Mouse (Mus musculus) myocyte (in vitro differentiated cells): ENCODE data around the gene Cd2.

Experiments used
- CEBPB ChIP-seq: IDR thresholded peaks from 2 replicates; pipeline ENCODE4 v1.6.1; 2011; ENCODE audit warnings: mild to moderate bottlenecking, moderate library complexity; ENCODE audit not compliant: poor library complexity, insufficient read depth, severe bottlenecking
- MYOG ChIP-seq, 3 experiments: IDR thresholded peaks; one replicate each; pipeline ENCODE4 v1.6.1; 2011; ENCODE audit warnings: control low read depth in 2 of 3, low read depth in 2 of 3, mild to moderate bottlenecking in 2 of 3; ENCODE audit not compliant: insufficient read length in 2 of 3, control insufficient read depth in 1 of 3, insufficient read depth in 1 of 3
- POLR2A ChIP-seq: IDR thresholded peaks from one replicate; pipeline ENCODE4 v1.6.1; 2011; ENCODE audit warnings: low read depth, mild to moderate bottlenecking, control low read depth, moderate library complexity; ENCODE audit not compliant: insufficient read length
- POLR2AphosphoS2 ChIP-seq: IDR thresholded peaks from one replicate; pipeline ENCODE4 v1.6.1; 2011; ENCODE audit warnings: low read depth, control low read depth; ENCODE audit not compliant: insufficient read length
- REST ChIP-seq: IDR thresholded peaks from one replicate; pipeline ENCODE4 v1.6.1; 2011; ENCODE audit warnings: mild to moderate bottlenecking, control low read depth, moderate library complexity; ENCODE audit not compliant: insufficient read depth, insufficient read length
- TCF12 ChIP-seq: IDR thresholded peaks from one replicate; pipeline ENCODE4 v1.6.1; 2011; ENCODE audit warnings: mild to moderate bottlenecking, control low read depth; ENCODE audit not compliant: poor library complexity, insufficient read depth, severe bottlenecking
- USF1 ChIP-seq: IDR thresholded peaks from one replicate; pipeline ENCODE4 v1.6.1; 2011; ENCODE audit warnings: low read depth, mild to moderate bottlenecking, control low read depth, moderate library complexity

DNA sequence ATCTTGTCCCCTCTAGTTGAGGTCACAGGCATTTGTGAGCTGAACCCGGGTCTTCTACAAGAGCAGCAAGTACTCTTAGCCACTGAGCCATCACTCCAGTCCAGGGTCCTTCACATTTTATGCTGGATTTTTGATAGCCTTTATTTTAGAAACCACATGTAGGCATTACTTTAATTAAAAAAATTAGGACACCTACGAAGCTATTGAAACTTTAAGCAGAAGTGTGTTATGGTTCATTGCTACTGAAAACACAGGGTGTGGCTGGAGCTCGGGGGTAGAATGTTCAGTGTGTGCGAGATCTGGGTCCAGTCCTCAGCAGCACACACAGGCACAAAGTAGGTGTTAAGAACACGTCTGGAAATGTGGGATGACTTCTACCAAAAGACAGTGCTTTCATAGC, 59.7 kb downstream of the Cd2 start:
- TF ChIP-seq POLR2A (no peak), USF1 (no peak), REST (no peak), MYOG (IDR thresholded peaks at IDR 0.05; ENCODE audit: control insufficient read depth in 1 of 3, insufficient read depth in 1 of 3, insufficient read length in 2 of 3, low read depth in 2 of 3) (no peak), TCF12 (no peak), POLR2AphosphoS2 (no peak), CEBPB (no peak)
